In genomic region chr9:87027423-87028084, GRCm38 (mm10) we compare ENCODE assay signal across 8 mouse cellular contexts. TPM values are rescaled to one million over a fixed set of nuclear protein-coding genes. Genes with fewer than 3 reads are reported as not detected.
DNase-seq lines count a peak whose midpoint lies in the region; ATAC-seq and TF ChIP-seq lines count a peak whose summit lies in the region.

No protein-coding gene starts in this region.

- DNase-seq in heart, postnatal 0 days (ENCODE audit: low spot score) = peak; percentile 63
- DNase-seq in heart, postnatal 25 days (ENCODE audit: low spot score) = no peak
- peak; percentile 51 for DNase-seq in c-Kit-negative CD71-positive TER-119-positive erythroid progenitor cells, embryonic 14.5 days (ENCODE audit: low read depth, low spot score)
- DNase-seq in forebrain, embryonic 14.5 days (ENCODE audit: low spot score) = peak; percentile 87
- peak; percentile 72 to 79 for DNase-seq in left cerebral cortex, postnatal 25 days (ENCODE audit: low spot score in 2 of 2)
- DNase-seq in spleen, postnatal 14 days (ENCODE audit: low spot score in 2 of 2) = peak; percentile 11 to 51

- no peaks in the 10 kb centered on the region for H3K9me3 ChIP-seq in heart, postnatal 0 days (replicated peaks; ENCODE audit: control insufficient read depth, low read length)
- H3K9me3 ChIP-seq in forebrain, embryonic 14.5 days (replicated peaks; ENCODE audit: control insufficient read depth, low read length) = no peaks in the 10 kb centered on the region
- H3K9me3 ChIP-seq in intestine, postnatal 0 days (ENCODE audit: control insufficient read depth) = no peaks in the 10 kb centered on the region
- H3K9me3 ChIP-seq in midbrain, embryonic 12.5 days = no peaks in the 10 kb centered on the region

- H3K4me2 ChIP-seq in heart, postnatal 0 days (ENCODE audit: low read depth, low read length) = no peak overlapping the region
- H3K4me2 ChIP-seq in forebrain, embryonic 14.5 days (ENCODE audit: low read length) = no peak overlapping the region
- no peak overlapping the region for H3K4me2 ChIP-seq in intestine, postnatal 0 days (replicated peaks; ENCODE audit: low read depth)
- no peak overlapping the region for H3K4me2 ChIP-seq in midbrain, embryonic 12.5 days (replicated peaks)

- no peak for TF ChIP-seq EP300 in heart, postnatal 0 days (IDR thresholded peaks at IDR 0.05; ENCODE audit: low read depth)

- intact Hi-C loops in heart, postnatal 25 days (cut with DNase I) = loop anchor here (10.0 kb wide), 2 partner anchors 433 to 1517 kb away; partner anchors contain the start of gene Zfp949
- intact Hi-C loops in left cerebral cortex, postnatal 25 days (cut with DNase I) = loop anchor here (2.0 kb wide), 1 partner anchor 221 kb away; no protein-coding TSS in a partner anchor

- no peak overlapping the region for H3K27ac ChIP-seq in heart, postnatal 0 days (ENCODE audit: low read depth)
- H3K27ac ChIP-seq in forebrain, embryonic 14.5 days (ENCODE audit: low read depth, low read length) = no peak overlapping the region
- H3K27ac ChIP-seq in intestine, postnatal 0 days (ENCODE audit: low read depth, low read length) = no peak overlapping the region
- no peak overlapping the region for H3K27ac ChIP-seq in midbrain, embryonic 12.5 days (replicated peaks)

- H3K4me3 ChIP-seq in heart, postnatal 0 days (ENCODE audit: low read depth, low read length) = no peak overlapping the region
- no peak overlapping the region for H3K4me3 ChIP-seq in forebrain, embryonic 14.5 days (ENCODE audit: low read depth, low read length)
- no peak overlapping the region for H3K4me3 ChIP-seq in intestine, postnatal 0 days (ENCODE audit: low read depth, low read length)
- H3K4me3 ChIP-seq in midbrain, embryonic 12.5 days = no peak overlapping the region

- peaks cover 10% of the 10 kb centered on the region; the same call in 1 of the 2 replicates for H3K36me3 ChIP-seq in heart, postnatal 0 days (replicated peaks; ENCODE audit: control insufficient read depth, insufficient read depth, low read length)
- peaks cover 5% of the 10 kb centered on the region; the same call in 1 of the 2 replicates for H3K36me3 ChIP-seq in forebrain, embryonic 14.5 days (ENCODE audit: control insufficient read depth, insufficient read depth, low read length)
- peaks cover 15% of the 10 kb centered on the region; the same call in 1 of the 2 replicates for H3K36me3 ChIP-seq in intestine, postnatal 0 days (ENCODE audit: control insufficient read depth, insufficient read depth)
- peaks cover 5% of the 10 kb centered on the region for H3K36me3 ChIP-seq in midbrain, embryonic 12.5 days

- H3K9ac ChIP-seq in heart, postnatal 0 days (replicated peaks; ENCODE audit: low read depth, low read length) = no peak overlapping the region
- H3K9ac ChIP-seq in forebrain, embryonic 14.5 days (ENCODE audit: low read length) = no peak overlapping the region
- H3K9ac ChIP-seq in intestine, postnatal 0 days (ENCODE audit: low read depth, low read length) = no peak overlapping the region
- no peak overlapping the region for H3K9ac ChIP-seq in midbrain, embryonic 12.5 days (replicated peaks)

- WGBS in heart, postnatal 0 days = 39% methylated on average over 8 of the region's 8 CpGs
- WGBS in forebrain, embryonic 14.5 days = 42% methylated on average over 8 of the region's 8 CpGs
- 42% methylated on average over 8 of the region's 8 CpGs for WGBS in intestine, postnatal 0 days
- 44% methylated on average over 8 of the region's 8 CpGs for WGBS in midbrain, embryonic 12.5 days

- no peak for ATAC-seq in heart, postnatal 0 days (ENCODE audit: insufficient read depth, low read depth)
- peak; percentile 74 for ATAC-seq in forebrain, embryonic 14.5 days
- no peak for ATAC-seq in intestine, postnatal 0 days
- ATAC-seq in midbrain, embryonic 12.5 days (ENCODE audit: low FRiP score, low read depth) = peak; percentile 64

- H3K27me3 ChIP-seq in heart, postnatal 0 days (ENCODE audit: control insufficient read depth, insufficient read depth, low read length) = no peaks in the 10 kb centered on the region
- H3K27me3 ChIP-seq in forebrain, embryonic 14.5 days (replicated peaks; ENCODE audit: control insufficient read depth, insufficient read depth, low read length) = no peaks in the 10 kb centered on the region
- no peaks in the 10 kb centered on the region for H3K27me3 ChIP-seq in intestine, postnatal 0 days (replicated peaks; ENCODE audit: control insufficient read depth, insufficient read depth, low read length)
- no peaks in the 10 kb centered on the region for H3K27me3 ChIP-seq in midbrain, embryonic 12.5 days

- TF ChIP-seq CTCF in heart, postnatal 0 days (IDR thresholded peaks at IDR 0.05; ENCODE audit: low read depth) = peak; percentile 87
- TF ChIP-seq CTCF in intestine, postnatal 0 days (IDR thresholded peaks at IDR 0.05; ENCODE audit: low read depth) = peak; percentile 89

- H3K4me1 ChIP-seq in heart, postnatal 0 days (ENCODE audit: control insufficient read depth, insufficient read depth) = peaks cover 7% of the 10 kb centered on the region; the same call in 1 of the 2 replicates
- peaks cover 6% of the 10 kb centered on the region for H3K4me1 ChIP-seq in forebrain, embryonic 14.5 days (ENCODE audit: control insufficient read depth, insufficient read depth, low read length)
- peaks cover 4% of the 10 kb centered on the region for H3K4me1 ChIP-seq in intestine, postnatal 0 days (replicated peaks; ENCODE audit: control insufficient read depth, insufficient read depth, low read length)
- H3K4me1 ChIP-seq in midbrain, embryonic 12.5 days = peaks cover 7% of the 10 kb centered on the region

RNA-seq across cellular contexts. Expression of gene Cyb5r4, which starts 5.7 kb away (rescaled TPM):
- 23.5 and 24.4 TPM in 2 replicates for total RNA-seq in heart, postnatal 0 days (2014; rRNA removed; ENCODE audit: low replicate concordance)
- 33.4 and 43.3 TPM in 2 replicates for polyA plus RNA-seq in heart, postnatal 0 days (2015; fragmentation: Nextera tagmentation; extraction: Ambion mirVana)
- 10 to 100 TPM; 25.6 to 28.7 TPM for total RNA-seq in heart, postnatal 25 days (2021)
- 70.4 and 75.7 TPM in 2 replicates for polyA plus RNA-seq in forebrain, embryonic 14.5 days (2014; fragmentation: Nextera tagmentation; extraction: Ambion mirVana)
- polyA plus RNA-seq in intestine, postnatal 0 days (2015; fragmentation: Nextera tagmentation; extraction: Ambion mirVana) = 56.4 and 61.4 TPM in 2 replicates
- total RNA-seq in left cerebral cortex, postnatal 25 days (2021) = 10 to 100 TPM; 40.6 to 41.1 TPM
- polyA plus RNA-seq in midbrain, embryonic 12.5 days (2016; fragmentation: Nextera tagmentation; extraction: Ambion mirVana) = 104 and 109 TPM in 2 replicates

RNA-seq across cellular contexts. Expression of gene Ripply2, which starts 12.2 kb away (rescaled TPM):
- not detected in 2 replicates for total RNA-seq in heart, postnatal 0 days (2014; rRNA removed; ENCODE audit: low replicate concordance)
- polyA plus RNA-seq in heart, postnatal 0 days (2015; fragmentation: Nextera tagmentation; extraction: Ambion mirVana) = 0.45 and 1.2 TPM in 2 replicates
- not detected for total RNA-seq in heart, postnatal 25 days (2021)
- polyA plus RNA-seq in forebrain, embryonic 14.5 days (2014; fragmentation: Nextera tagmentation; extraction: Ambion mirVana) = 4.3 and 6.2 TPM in 2 replicates
- polyA plus RNA-seq in intestine, postnatal 0 days (2015; fragmentation: Nextera tagmentation; extraction: Ambion mirVana) = not detected in 2 replicates
- 1 to 10 TPM; 6.9 to 9.2 TPM for total RNA-seq in left cerebral cortex, postnatal 25 days (2021)
- 2.2 and 2.6 TPM in 2 replicates for polyA plus RNA-seq in midbrain, embryonic 12.5 days (2016; fragmentation: Nextera tagmentation; extraction: Ambion mirVana)

Comparison
In these comparisons a context has a peak if more than half of its experiments do, and no peak if none do; other contexts are left out.
1. ATAC-seq: peak in forebrain, embryonic 14.5 days (single experiment) and midbrain, embryonic 12.5 days (single experiment); none in heart, postnatal 0 days (single experiment) and intestine, postnatal 0 days (single experiment).